Mouse (Mus musculus): ENCODE data around the gene Tbc1d14. TPM values are rescaled to one million over a fixed set of nuclear protein-coding genes. Genes with fewer than 3 reads are reported as not detected.

Gene Tbc1d14
- polyA plus RNA-seq, 1 experiment, result 0.47 TPM

- Histone ChIP-seq H3K9me3 (ENCODE audit: control insufficient read depth, low read length) (peaks cover 6% of the 10 kb centered on the region), H3K27me3 (ENCODE audit: control insufficient read depth) (no peaks in the 10 kb centered on the region), H3K4me1 (ENCODE audit: control insufficient read depth) (peaks cover 50% of the 10 kb centered on the region), H3K36me3 (ENCODE audit: control insufficient read depth) (peaks cover 29% of the 10 kb centered on the region), H3K4me3 (replicated peaks) (no peak overlapping the region)
- TF ChIP-seq TAL1 (IDR thresholded peaks at IDR 0.05; ENCODE audit: low read length) (no peak), GATA1 (IDR thresholded peaks at IDR 0.05; ENCODE audit: low read length) (no peak)
These were observed 21.7 kb downstream of the Tbc1d14 start for GRCm38 (mm10) chr5:36571371-36571770.

GRCm38 (mm10) chr5:36570546-36571245 lies 22.4 kb downstream of the Tbc1d14 start:
- H3K4me1 ChIP-seq (ENCODE audit: control insufficient read depth), result peaks cover 47% of the 10 kb centered on the region
- TF ChIP-seq GATA1 (IDR thresholded peaks at IDR 0.05; ENCODE audit: low read length), result no peak
- no peak for TF ChIP-seq TAL1 (IDR thresholded peaks at IDR 0.05; ENCODE audit: low read length)
- H3K4me3 ChIP-seq (replicated peaks), result no peak overlapping the region
- H3K36me3 ChIP-seq (ENCODE audit: control insufficient read depth), result peaks cover 29% of the 10 kb centered on the region
- peaks cover 6% of the 10 kb centered on the region for H3K9me3 ChIP-seq (ENCODE audit: control insufficient read depth, low read length)
- H3K27me3 ChIP-seq (ENCODE audit: control insufficient read depth), result no peaks in the 10 kb centered on the region

GRCm38 (mm10) chr5:36570098-36570497 lies 23.0 kb downstream of the Tbc1d14 start:
- Histone ChIP-seq H3K4me1 (ENCODE audit: control insufficient read depth) (peaks cover 42% of the 10 kb centered on the region), H3K27me3 (ENCODE audit: control insufficient read depth) (no peaks in the 10 kb centered on the region), H3K4me3 (replicated peaks) (no peak overlapping the region), H3K9me3 (ENCODE audit: control insufficient read depth, low read length) (peaks cover 6% of the 10 kb centered on the region), H3K36me3 (ENCODE audit: control insufficient read depth) (peaks cover 29% of the 10 kb centered on the region)
- TF ChIP-seq TAL1 (IDR thresholded peaks at IDR 0.05; ENCODE audit: low read length) (no peak), GATA1 (IDR thresholded peaks at IDR 0.05; ENCODE audit: low read length) (no peak)

DNA sequence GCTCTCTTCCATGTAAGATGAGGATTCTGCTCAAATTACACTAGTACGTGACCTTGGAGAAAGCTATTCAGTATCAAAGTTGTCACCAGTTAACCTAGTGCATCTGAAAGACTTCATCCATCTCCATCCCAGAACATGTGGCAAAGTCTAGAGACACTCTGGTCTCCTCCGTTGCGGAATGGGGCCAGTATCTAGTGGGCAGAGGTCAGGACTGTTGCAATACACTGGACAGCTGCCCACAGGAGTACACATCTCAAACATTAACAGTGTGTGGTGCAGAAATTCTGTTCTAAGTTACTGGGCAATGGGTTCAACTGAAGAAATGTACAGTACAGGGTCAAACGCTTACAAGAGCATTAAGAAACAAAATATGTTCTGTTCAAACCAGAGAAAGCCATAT lies 25.0 kb downstream of the Tbc1d14 start:
- Histone ChIP-seq H3K4me1 (ENCODE audit: control insufficient read depth) (peaks cover 36% of the 10 kb centered on the region), H3K27me3 (ENCODE audit: control insufficient read depth) (no peaks in the 10 kb centered on the region), H3K4me3 (replicated peaks) (no peak overlapping the region), H3K9me3 (ENCODE audit: control insufficient read depth, low read length) (peaks cover 6% of the 10 kb centered on the region), H3K36me3 (ENCODE audit: control insufficient read depth) (peaks cover 32% of the 10 kb centered on the region)
- no peak for TF ChIP-seq TAL1 (IDR thresholded peaks at IDR 0.05; ENCODE audit: low read length)
- TF ChIP-seq GATA1 (IDR thresholded peaks at IDR 0.05; ENCODE audit: low read length), result no peak

DNA sequence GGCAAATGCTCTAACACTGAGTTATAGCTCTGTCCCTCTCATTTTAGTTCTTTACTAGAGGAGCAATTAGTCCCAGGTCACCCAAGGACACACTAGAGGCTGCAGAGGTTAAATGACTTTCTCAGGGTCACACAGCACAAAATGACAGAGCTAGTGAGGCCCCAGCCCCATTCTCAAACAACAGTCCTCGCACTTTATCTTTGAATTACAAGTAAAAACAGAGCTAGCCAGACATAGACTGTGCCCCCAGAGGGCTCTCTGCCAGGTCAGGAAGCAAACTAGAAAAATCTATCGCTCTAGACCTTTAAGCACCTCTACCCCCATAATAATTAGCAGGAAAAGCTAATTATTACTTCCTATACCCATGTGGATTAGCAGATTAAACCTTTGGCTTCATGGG lies 25.4 kb downstream of the Tbc1d14 start:
- peaks cover 33% of the 10 kb centered on the region for H3K36me3 ChIP-seq (ENCODE audit: control insufficient read depth)
- H3K4me1 ChIP-seq (ENCODE audit: control insufficient read depth), result peaks cover 35% of the 10 kb centered on the region
- peaks cover 6% of the 10 kb centered on the region for H3K9me3 ChIP-seq (ENCODE audit: control insufficient read depth, low read length)
- no peak overlapping the region for H3K4me3 ChIP-seq (replicated peaks)
- no peaks in the 10 kb centered on the region for H3K27me3 ChIP-seq (ENCODE audit: control insufficient read depth)
- TF ChIP-seq TAL1 (IDR thresholded peaks at IDR 0.05; ENCODE audit: low read length) (no peak), GATA1 (IDR thresholded peaks at IDR 0.05; ENCODE audit: low read length) (no peak)

DNA sequence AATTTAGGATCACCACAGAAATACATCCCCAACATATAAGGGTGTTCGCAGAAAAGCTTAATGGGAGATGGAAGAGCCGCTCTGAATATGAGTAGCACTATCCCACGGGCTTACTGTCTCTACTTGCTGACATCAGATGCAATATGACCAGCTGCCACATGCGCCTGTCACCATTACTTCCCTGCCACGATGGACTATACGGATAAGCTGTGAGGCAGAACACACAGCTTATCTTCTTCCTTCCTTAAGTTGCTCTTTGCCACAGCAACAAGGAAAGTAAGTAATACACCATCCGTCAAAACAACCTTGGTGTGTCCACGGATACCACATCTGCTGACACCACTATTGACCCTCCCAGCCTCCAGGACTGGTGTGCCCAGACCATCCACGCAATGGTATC lies 28.5 kb downstream of the Tbc1d14 start:
- H3K4me1 ChIP-seq (ENCODE audit: control insufficient read depth), result peaks cover 19% of the 10 kb centered on the region
- no peaks in the 10 kb centered on the region for H3K27me3 ChIP-seq (ENCODE audit: control insufficient read depth)
- no peaks in the 10 kb centered on the region for H3K9me3 ChIP-seq (ENCODE audit: control insufficient read depth, low read length)
- H3K36me3 ChIP-seq (ENCODE audit: control insufficient read depth), result peaks cover 6% of the 10 kb centered on the region
- no peak overlapping the region for H3K4me3 ChIP-seq (replicated peaks)
- TF ChIP-seq TAL1 (IDR thresholded peaks at IDR 0.05; ENCODE audit: low read length), result no peak
- no peak for TF ChIP-seq GATA1 (IDR thresholded peaks at IDR 0.05; ENCODE audit: low read length)

- no peaks in the 10 kb centered on the region for H3K9me3 ChIP-seq (ENCODE audit: control insufficient read depth, low read length)
- TF ChIP-seq GATA1 (IDR thresholded peaks at IDR 0.05; ENCODE audit: low read length) (no peak), TAL1 (IDR thresholded peaks at IDR 0.05; ENCODE audit: low read length) (no peak)
- H3K36me3 ChIP-seq (ENCODE audit: control insufficient read depth), result peaks cover 4% of the 10 kb centered on the region
- H3K4me3 ChIP-seq (replicated peaks), result no peak overlapping the region
- peaks cover 19% of the 10 kb centered on the region for H3K4me1 ChIP-seq (ENCODE audit: control insufficient read depth)
- H3K27me3 ChIP-seq (ENCODE audit: control insufficient read depth), result no peaks in the 10 kb centered on the region
These were observed 29.3 kb downstream of the Tbc1d14 start for GRCm38 (mm10) chr5:36563741-36564140.

GRCm38 (mm10) chr5:36562791-36563445 lies 30.2 kb downstream of the Tbc1d14 start:
- TF ChIP-seq TAL1 (IDR thresholded peaks at IDR 0.05; ENCODE audit: low read length) (no peak), GATA1 (IDR thresholded peaks at IDR 0.05; ENCODE audit: low read length) (no peak)
- H3K4me1 ChIP-seq (ENCODE audit: control insufficient read depth), result peaks cover 19% of the 10 kb centered on the region
- no peak overlapping the region for H3K4me3 ChIP-seq (replicated peaks)

DNA sequence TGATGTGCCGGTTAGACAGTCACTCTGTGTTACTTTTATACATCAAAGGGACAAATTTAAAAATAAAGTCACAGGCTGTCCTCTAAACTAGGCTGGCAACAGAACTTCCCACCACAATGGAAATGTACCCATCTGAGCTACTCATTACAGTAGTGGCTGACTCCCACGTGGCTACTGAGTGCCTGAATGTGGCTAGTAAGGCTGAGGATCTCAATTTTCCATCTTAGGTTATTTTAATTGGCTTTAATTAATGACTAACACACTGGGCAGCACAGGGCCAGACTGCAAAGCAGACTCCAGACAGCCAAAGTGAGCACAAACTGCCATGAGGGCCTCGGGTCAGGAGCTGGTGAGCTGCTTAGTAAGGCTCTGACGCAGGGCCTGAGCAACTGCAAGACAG lies 31.6 kb downstream of the Tbc1d14 start:
- no peaks in the 10 kb centered on the region for H3K27me3 ChIP-seq (ENCODE audit: control insufficient read depth)
- H3K4me1 ChIP-seq (ENCODE audit: control insufficient read depth), result peaks cover 20% of the 10 kb centered on the region
- H3K9me3 ChIP-seq (ENCODE audit: control insufficient read depth, low read length), result no peaks in the 10 kb centered on the region
- TF ChIP-seq TAL1 (IDR thresholded peaks at IDR 0.05; ENCODE audit: low read length), result no peak
- no peak for TF ChIP-seq GATA1 (IDR thresholded peaks at IDR 0.05; ENCODE audit: low read length)
- peaks cover 4% of the 10 kb centered on the region for H3K36me3 ChIP-seq (ENCODE audit: control insufficient read depth)
- H3K4me3 ChIP-seq (replicated peaks), result no peak overlapping the region

More at GRCm38 (mm10) chr5:36562791-36563445, 30.2 kb downstream of the Tbc1d14 start:
- Histone ChIP-seq H3K27me3 (ENCODE audit: control insufficient read depth) (no peaks in the 10 kb centered on the region), H3K9me3 (ENCODE audit: control insufficient read depth, low read length) (no peaks in the 10 kb centered on the region), H3K36me3 (ENCODE audit: control insufficient read depth) (peaks cover 4% of the 10 kb centered on the region)

Data from erythroblast, embryonic 14.5 days (primary cell).